Mouse (Mus musculus): Measurements from ENCODE around the gene Six5. TPM values are rescaled to one million over a fixed set of nuclear protein-coding genes. Genes with fewer than 3 reads are reported as not detected.

Gene Six5
- polyA plus RNA-seq, 1 experiment from 2014 or later: 2.2 TPM

DNA sequence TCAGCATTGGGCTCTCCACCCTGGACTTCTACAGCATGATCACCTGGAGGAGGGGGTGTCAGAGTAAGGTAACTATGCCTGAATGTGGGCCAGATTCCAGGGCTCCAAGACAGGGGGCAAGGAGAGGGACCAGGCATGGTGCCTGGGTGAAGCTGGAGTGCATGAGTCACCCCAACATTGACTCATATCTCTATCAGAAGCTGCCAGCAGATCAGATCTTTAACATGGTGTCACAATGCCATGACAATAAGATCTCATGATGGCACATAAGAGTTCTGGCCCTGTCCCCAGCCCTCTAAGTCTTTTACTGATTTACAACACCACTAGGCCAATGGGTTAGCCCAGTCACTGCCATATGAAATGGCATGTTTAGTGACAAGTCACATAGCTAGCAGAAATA, 9.3 kb downstream of the Six5 start:
- no peak for ATAC-seq (replicated peaks)
- H3K4me3 ChIP-seq: no peak overlapping the region
- H3K9me3 ChIP-seq: no peaks in the 10 kb centered on the region
- H3K9ac ChIP-seq: no peak overlapping the region
- no peaks in the 10 kb centered on the region for H3K27me3 ChIP-seq (replicated peaks)
- no peak overlapping the region for H3K4me2 ChIP-seq
- H3K4me1 ChIP-seq: no peaks in the 10 kb centered on the region
- no peaks in the 10 kb centered on the region for H3K36me3 ChIP-seq (replicated peaks)
- H3K27ac ChIP-seq: no peak overlapping the region

DNA sequence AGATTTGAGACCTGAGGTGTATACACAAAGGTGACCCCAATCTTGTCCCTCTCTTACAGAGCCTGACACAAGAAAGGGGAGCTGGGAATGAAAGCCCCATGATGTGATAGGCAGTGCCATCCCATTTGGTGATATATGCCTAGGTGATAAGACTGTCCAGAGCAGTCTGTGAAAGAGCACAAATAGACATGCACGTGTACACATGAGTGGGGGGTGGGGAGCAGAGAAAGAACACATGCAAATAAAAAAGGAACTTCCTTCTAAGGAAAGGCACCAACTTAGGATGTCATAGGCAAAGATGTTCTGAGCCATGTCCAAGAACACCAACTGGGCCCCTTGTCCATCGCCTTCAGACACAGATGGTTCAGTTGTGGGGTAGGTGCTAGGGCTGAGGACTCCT, 10.1 kb downstream of the Six5 start:
- no peak overlapping the region for H3K9ac ChIP-seq
- no peaks in the 10 kb centered on the region for H3K4me1 ChIP-seq
- H3K27me3 ChIP-seq (replicated peaks): no peaks in the 10 kb centered on the region
- 80% methylated on average over 2 of the region's 2 CpGs for WGBS
- no peaks in the 10 kb centered on the region for H3K36me3 ChIP-seq (replicated peaks)
- H3K4me3 ChIP-seq: no peak overlapping the region
- H3K9me3 ChIP-seq: no peaks in the 10 kb centered on the region
- ATAC-seq (replicated peaks): no peak
- H3K4me2 ChIP-seq: no peak overlapping the region
- H3K27ac ChIP-seq: no peak overlapping the region

DNA sequence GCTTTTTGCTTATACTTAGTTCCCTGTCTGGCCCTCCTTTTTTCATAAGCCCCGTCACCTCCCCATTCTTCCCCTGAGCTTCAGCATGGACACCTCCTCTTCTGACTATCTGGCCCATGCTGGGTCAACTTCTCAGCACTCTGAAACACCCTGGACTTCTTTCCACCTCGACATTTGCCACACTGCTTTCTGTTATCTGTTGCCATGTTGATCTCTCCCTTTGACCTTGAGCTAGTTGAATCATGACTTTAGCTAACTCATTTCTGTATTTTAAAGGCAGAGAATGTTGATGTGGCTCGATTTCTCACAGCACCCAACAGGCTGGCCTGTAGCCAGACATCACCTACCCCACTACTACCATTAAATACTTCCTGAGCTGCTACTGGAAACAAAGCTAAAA, 13.0 kb downstream of the Six5 start:
- no peaks in the 10 kb centered on the region for H3K36me3 ChIP-seq (replicated peaks)
- no peak overlapping the region for H3K9ac ChIP-seq
- H3K4me3 ChIP-seq: no peak overlapping the region
- 59% methylated on average over 3 of the region's 3 CpGs for WGBS
- H3K4me1 ChIP-seq: no peaks in the 10 kb centered on the region
- H3K27me3 ChIP-seq (replicated peaks): no peaks in the 10 kb centered on the region
- no peak overlapping the region for H3K27ac ChIP-seq
- ATAC-seq (replicated peaks): no peak
- H3K4me2 ChIP-seq: no peak overlapping the region
- H3K9me3 ChIP-seq: no peaks in the 10 kb centered on the region

DNA sequence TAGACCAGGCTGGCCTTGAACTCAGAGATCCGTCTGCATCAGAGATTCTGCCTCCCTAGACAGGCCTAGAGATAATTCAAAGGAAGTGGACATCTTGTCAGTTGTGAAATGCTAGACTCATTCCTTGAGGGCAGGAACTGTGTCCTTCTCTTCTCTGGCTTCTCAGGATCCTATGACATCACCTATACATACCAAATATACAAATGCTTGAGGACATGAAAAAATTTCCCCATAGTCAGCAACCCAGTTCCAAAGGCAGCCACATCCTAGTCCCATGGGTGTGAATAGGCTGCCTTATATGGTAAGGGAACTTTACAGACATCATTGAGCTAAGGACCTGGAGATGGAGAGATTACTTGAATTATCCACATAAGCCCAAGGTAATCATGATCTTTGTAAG, 15.2 kb downstream of the Six5 start:
- no peak overlapping the region for H3K9ac ChIP-seq
- H3K4me2 ChIP-seq: no peak overlapping the region
- H3K4me1 ChIP-seq: no peaks in the 10 kb centered on the region
- WGBS: 97% methylated on average over 1 of the region's 1 CpGs
- H3K27ac ChIP-seq: no peak overlapping the region
- no peak overlapping the region for H3K4me3 ChIP-seq
- no peaks in the 10 kb centered on the region for H3K9me3 ChIP-seq
- no peaks in the 10 kb centered on the region for H3K27me3 ChIP-seq (replicated peaks)
- no peaks in the 10 kb centered on the region for H3K36me3 ChIP-seq (replicated peaks)
- no peak for ATAC-seq (replicated peaks)

DNA sequence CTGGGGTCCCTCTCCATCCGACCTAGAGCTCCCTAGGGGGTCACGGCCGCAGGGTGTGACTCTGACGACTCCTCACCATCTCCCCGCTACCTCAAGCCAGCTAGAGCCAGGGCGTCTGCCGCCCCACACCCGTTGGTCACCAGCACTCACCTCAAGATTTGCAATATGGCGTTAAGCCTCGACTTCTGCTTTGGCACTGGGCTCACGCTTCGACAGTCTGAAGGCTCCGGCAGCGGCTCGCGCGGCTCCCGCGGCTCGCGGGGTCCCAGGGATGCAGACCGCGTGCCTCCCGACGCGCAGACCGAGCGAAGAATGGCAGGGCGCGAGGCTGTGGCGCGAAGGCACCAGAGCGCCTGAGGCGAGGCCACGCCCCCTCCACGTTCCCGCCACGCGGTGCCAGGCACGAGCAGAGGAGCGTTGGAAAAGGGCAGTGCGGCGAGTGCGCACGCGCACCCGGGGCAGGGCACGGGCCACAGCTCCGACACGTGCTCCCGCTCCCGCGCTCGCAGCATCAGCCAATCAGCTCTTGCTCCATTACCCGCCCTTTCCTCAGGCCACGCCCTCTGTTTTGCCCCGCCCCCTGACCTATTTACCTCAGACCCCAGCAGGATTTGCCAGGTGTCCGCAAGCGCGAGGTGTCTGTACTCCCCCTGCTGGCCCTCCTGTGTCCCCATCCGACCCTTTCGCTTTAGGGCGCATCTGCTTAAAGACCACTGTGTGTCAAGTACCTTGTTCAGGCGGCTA, 23.8 kb downstream of the Six5 start, which contains the start of gene Gm4969:
Gene Gm4969 (minus strand): TSS at position 341 of the 744 bp plus-strand sequence.
- Histone ChIP-seq H3K4me2 (peak within 1 kb of the TSS; percentile 60), H3K9ac (peak within 1 kb of the TSS; percentile 15; the same call in 1 of the 2 replicates), H3K36me3 (replicated peaks) (no peaks in the 10 kb centered on the region), H3K4me3 (peak within 1 kb of the TSS; percentile 39), H3K27ac (peak within 1 kb of the TSS; percentile 45), H3K27me3 (replicated peaks) (no peaks in the 10 kb centered on the region), H3K4me1 (peaks cover 28% of the 10 kb centered on the region), H3K9me3 (no peaks in the 10 kb centered on the region)
- peak; percentile 63 for ATAC-seq (replicated peaks)
- WGBS: 18% methylated on average over 62 of the region's 64 CpGs

DNA sequence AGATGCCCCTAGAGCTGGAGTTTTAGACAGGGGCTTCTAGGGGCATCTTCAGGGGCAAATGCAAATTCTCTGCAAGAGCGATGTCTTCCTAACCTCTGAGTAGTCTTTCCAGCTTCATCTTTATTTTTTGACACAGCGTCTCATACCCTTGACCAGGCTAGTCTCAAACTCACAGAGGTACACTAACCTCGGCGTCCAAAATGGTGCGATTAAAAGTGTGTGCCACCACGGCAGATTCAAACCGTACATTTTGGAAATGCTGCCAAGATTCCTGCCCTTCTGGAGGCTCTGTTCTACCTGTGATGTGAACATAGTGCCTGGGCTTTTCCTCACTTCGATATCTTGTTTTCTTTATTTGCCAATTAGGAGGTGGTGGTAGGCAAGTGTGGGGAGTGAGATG, 24.7 kb downstream of the Six5 start:
- Histone ChIP-seq H3K4me3 (no peak overlapping the region), H3K9me3 (no peaks in the 10 kb centered on the region), H3K27me3 (replicated peaks) (no peaks in the 10 kb centered on the region), H3K4me1 (peaks cover 28% of the 10 kb centered on the region), H3K36me3 (replicated peaks) (no peaks in the 10 kb centered on the region), H3K27ac (no peak overlapping the region), H3K9ac (no peak overlapping the region), H3K4me2 (no peak overlapping the region)
- ATAC-seq (replicated peaks): peak; percentile 37
- WGBS: 93% methylated on average over 8 of the region's 8 CpGs

DNA sequence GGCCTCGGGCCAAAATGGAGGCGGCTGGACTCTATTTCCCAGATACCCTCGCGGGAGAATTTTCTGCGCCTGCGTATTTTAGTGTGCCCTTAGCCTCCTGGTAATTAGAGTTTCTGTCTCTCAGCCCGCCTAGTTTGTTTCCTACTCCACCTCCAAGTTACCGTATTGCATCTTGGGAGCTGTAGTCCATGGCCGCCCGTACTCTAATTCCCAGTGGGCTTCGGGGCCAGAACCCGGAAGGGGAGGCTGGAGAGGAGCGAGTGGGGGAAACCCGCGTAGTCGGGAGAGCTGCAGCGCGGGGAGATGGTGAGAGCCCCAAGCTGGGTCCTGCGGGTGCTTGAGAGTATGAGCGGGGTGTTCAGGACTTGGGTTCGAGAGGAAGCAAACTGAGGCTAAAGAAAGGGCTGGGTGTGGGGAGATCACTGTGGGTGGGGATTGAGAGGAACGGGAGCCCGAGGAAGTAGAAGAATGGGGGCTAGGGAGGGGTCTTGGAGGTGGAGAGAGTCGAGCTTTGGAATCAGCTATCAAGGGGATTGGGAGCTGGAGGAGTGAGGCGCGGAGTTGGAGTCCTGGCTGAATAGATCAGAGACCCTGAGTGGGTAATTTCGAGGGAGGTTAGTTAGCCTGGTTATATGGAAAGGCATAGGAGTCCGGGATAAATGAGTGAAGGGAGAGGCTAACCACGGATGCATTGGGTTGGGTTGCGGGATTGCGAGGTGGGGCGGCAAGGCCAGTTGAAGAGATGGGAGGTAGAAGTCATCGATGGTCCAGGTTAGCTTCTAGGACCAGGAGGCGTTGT, 25.4 kb downstream of the Six5 start, which contains the start of gene Fbxo46:
Gene Fbxo46 (plus strand): TSS at position 229 of the 799 bp plus-strand sequence.
- no peaks in the 10 kb centered on the region for H3K27me3 ChIP-seq (replicated peaks)

DNA sequence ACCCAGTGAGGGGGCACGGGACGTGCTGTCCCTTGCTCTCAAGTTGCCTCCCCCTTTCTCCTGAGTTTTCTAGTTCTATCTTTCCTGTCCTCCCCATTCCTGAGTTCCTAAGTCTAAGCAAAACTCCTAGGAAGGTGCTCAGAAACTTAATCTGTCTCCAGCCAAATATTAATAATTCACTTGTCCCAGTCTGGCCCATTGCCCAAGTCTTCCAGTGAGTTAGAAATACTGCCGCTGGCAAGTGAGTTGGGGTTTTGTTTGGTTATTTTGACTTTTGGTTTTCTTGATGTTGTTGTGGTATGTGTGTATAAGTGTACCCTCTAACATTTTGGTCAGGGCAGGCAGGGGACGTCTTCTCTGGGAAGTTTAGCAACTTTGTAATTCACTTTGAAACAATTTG, 27.3 kb downstream of the Six5 start:
- H3K4me2 ChIP-seq: no peak overlapping the region
- no peak overlapping the region for H3K4me3 ChIP-seq
- H3K9me3 ChIP-seq: no peaks in the 10 kb centered on the region
- ATAC-seq (replicated peaks): no peak
- H3K36me3 ChIP-seq (replicated peaks): no peaks in the 10 kb centered on the region
- H3K4me1 ChIP-seq: peaks cover 28% of the 10 kb centered on the region
- 96% methylated on average over 4 of the region's 4 CpGs for WGBS
- H3K27me3 ChIP-seq (replicated peaks): no peaks in the 10 kb centered on the region
- H3K27ac ChIP-seq: no peak overlapping the region
- H3K9ac ChIP-seq: no peak overlapping the region

More for the DNA sequence above, 25.4 kb downstream of the Six5 start, which contains the start of gene Fbxo46:
- no peaks in the 10 kb centered on the region for H3K36me3 ChIP-seq (replicated peaks)
- H3K9ac ChIP-seq: peak within 1 kb of the TSS; percentile 69
- H3K4me1 ChIP-seq: peaks cover 28% of the 10 kb centered on the region
- peak within 1 kb of the TSS; percentile 70 for H3K27ac ChIP-seq
- peak; percentile 93 for ATAC-seq (replicated peaks)
- H3K4me2 ChIP-seq: peak within 1 kb of the TSS; percentile 68
- 3% methylated on average over 34 of the region's 34 CpGs for WGBS
- H3K4me3 ChIP-seq: peak within 1 kb of the TSS; percentile 72
- H3K9me3 ChIP-seq: no peaks in the 10 kb centered on the region

DNA sequence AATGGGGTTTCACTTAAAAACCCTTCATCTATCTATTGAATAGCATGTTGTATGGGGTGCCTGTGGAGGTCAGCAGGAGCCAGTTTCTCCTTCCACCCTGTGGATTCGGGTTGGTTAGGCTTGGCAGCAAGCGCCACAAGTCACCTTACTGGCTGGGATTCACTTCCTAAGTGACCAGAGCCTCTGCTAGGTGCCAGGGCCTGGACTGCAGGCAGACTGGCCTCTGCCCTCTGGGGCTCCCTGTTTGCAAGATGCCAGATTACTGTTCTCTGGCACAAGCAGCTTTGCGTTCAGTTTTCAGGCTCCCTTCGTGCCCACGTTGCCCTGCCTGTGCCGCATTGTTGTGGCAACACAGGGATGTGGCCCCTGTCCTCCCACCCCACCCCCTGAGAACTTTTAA, 30.3 kb downstream of the Six5 start:
- H3K9ac ChIP-seq: no peak overlapping the region
- peaks cover 16% of the 10 kb centered on the region for H3K4me1 ChIP-seq
- no peaks in the 10 kb centered on the region for H3K27me3 ChIP-seq (replicated peaks)
- WGBS: 87% methylated on average over 6 of the region's 6 CpGs
- no peaks in the 10 kb centered on the region for H3K9me3 ChIP-seq
- H3K4me2 ChIP-seq: no peak overlapping the region
- ATAC-seq (replicated peaks): no peak
- no peak overlapping the region for H3K27ac ChIP-seq
- 0 out of 2 replicates have a peak, but pooled peaks cover 3% of the 10 kb centered on the region for H3K36me3 ChIP-seq (replicated peaks)
- no peak overlapping the region for H3K4me3 ChIP-seq

DNA sequence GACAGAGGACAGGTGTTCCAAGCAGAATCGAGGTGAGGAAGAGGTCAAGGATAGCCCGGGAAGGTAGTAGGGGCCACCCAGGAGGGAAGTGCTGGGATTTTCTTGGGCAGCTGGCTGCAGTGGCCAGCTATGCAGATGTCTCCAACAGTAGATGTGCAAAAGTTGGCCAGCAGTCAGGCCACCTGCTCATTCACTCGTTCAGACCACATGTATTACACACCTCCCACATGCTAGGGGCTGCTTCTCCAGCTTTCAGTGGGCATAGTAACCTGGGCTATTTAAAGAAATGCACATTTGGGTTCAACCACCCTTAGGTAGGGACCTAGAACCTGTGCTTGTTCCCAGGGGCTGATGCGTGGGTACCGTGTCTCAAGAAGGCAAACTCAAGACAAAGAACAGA, 33.4 kb downstream of the Six5 start:
- H3K9ac ChIP-seq: no peak overlapping the region
- 90% methylated on average over 5 of the region's 5 CpGs for WGBS
- no peak overlapping the region for H3K4me2 ChIP-seq

DNA sequence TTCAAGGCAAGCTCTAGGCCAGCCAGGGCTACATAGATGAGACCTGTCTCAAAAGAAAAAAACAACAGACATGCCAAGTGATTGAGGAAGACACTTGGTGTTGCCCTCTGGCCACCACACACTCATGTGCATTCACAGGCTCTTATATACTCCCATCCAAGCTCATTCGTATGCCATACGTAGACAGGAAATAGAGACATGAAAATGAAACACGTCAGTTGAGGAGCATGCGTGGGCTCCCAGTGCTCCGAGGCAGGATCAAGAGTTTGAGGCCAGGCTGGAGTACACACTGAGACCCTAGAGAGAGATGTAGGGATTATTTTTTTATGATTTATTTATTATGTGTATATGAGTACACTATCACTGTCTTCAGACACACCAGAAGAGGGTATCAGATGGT, 35.0 kb downstream of the Six5 start:
- WGBS: 94% methylated on average over 5 of the region's 5 CpGs
- Histone ChIP-seq H3K4me1 (peaks cover 20% of the 10 kb centered on the region), H3K4me3 (0 out of 2 replicates have a peak overlapping the region, but pooled peaks have one; percentile 4), H3K36me3 (replicated peaks) (0 out of 2 replicates have a peak, but pooled peaks cover 3% of the 10 kb centered on the region), H3K4me2 (no peak overlapping the region), H3K9ac (no peak overlapping the region), H3K27me3 (replicated peaks) (no peaks in the 10 kb centered on the region), H3K27ac (0 out of 2 replicates have a peak overlapping the region, but pooled peaks have one; percentile 90), H3K9me3 (no peaks in the 10 kb centered on the region)
- no peak for ATAC-seq (replicated peaks)

More for the DNA sequence above, 33.4 kb downstream of the Six5 start:
- Histone ChIP-seq H3K4me3 (no peak overlapping the region), H3K4me1 (peaks cover 20% of the 10 kb centered on the region), H3K36me3 (replicated peaks) (0 out of 2 replicates have a peak, but pooled peaks cover 3% of the 10 kb centered on the region), H3K9me3 (no peaks in the 10 kb centered on the region), H3K27ac (no peak overlapping the region), H3K27me3 (replicated peaks) (no peaks in the 10 kb centered on the region)
- no peak for ATAC-seq (replicated peaks)

DNA sequence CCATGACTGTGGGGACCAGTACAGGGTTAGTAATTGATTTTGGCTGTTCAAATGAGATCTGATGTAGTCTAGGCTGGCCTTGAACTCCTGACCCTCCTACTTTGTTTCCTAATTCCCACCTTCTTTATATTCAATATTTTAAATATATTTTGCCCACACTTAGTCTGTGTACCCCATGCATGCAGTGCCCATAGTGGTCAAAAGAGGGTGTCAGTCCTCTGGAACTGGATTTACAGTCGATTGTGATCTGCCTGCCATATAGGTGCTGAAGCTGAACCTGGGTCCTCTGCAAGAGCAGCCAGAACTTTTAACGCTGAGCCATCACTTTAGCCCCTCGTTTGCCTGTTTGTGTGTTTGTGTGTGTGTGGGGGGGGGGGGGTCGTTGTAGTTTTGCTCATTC, 36.3 kb downstream of the Six5 start:
- Histone ChIP-seq H3K27ac (peak overlapping the region; percentile 90), H3K27me3 (replicated peaks) (no peaks in the 10 kb centered on the region), H3K4me2 (peak overlapping the region; percentile 69), H3K36me3 (replicated peaks) (peaks cover 9% of the 10 kb centered on the region; the same call in 1 of the 2 replicates), H3K9me3 (no peaks in the 10 kb centered on the region), H3K9ac (no peak overlapping the region), H3K4me3 (peak overlapping the region; percentile 56), H3K4me1 (peaks cover 20% of the 10 kb centered on the region)
- no peak for ATAC-seq (replicated peaks)
- WGBS: 28% methylated on average over 4 of the region's 4 CpGs
